Mouse (Mus musculus): Measurements from ENCODE around the gene Gtf3c2. TPM values are rescaled to one million over a fixed set of nuclear protein-coding genes. Genes with fewer than 3 reads are reported as not detected.

The Gtf3c2 gene
- polyA plus RNA-seq, 1 experiment from 2014 or later = 78.6 TPM

- WGBS = 78% methylated on average over 8 of the region's 8 CpGs
- Histone ChIP-seq H3K27ac (ENCODE audit: low read depth) (no peak overlapping the region), H3K9me3 (ENCODE audit: low read depth, low read length) (no peaks in the 10 kb centered on the region), H3K36me3 (ENCODE audit: insufficient read depth) (no peaks in the 10 kb centered on the region), H3K4me2 (no peak overlapping the region), H3K27me3 (ENCODE audit: insufficient read depth, low read length) (no peaks in the 10 kb centered on the region), H3K4me3 (ENCODE audit: low read depth, low read length) (no peak overlapping the region), H3K9ac (no peak overlapping the region), H3K4me1 (ENCODE audit: insufficient read depth) (no peaks in the 10 kb centered on the region)
- ATAC-seq (ENCODE audit: insufficient read depth) (no peak), DNase-seq (no peak)
- no peak for TF ChIP-seq CTCF (IDR thresholded peaks at IDR 0.05; ENCODE audit: low read depth)
Measured at GRCm38 (mm10) chr5:31121111-31121510, 58.8 kb downstream of the Gtf3c2 start.

- Histone ChIP-seq H3K27me3 (ENCODE audit: insufficient read depth, low read length) (no peaks in the 10 kb centered on the region), H3K4me1 (ENCODE audit: insufficient read depth) (no peaks in the 10 kb centered on the region), H3K9ac (no peak overlapping the region), H3K36me3 (ENCODE audit: insufficient read depth) (no peaks in the 10 kb centered on the region), H3K9me3 (ENCODE audit: low read depth, low read length) (no peaks in the 10 kb centered on the region), H3K4me2 (no peak overlapping the region), H3K27ac (ENCODE audit: low read depth) (no peak overlapping the region), H3K4me3 (ENCODE audit: low read depth, low read length) (no peak overlapping the region)
- WGBS = 20% methylated on average over 10 of the region's 10 CpGs
- TF ChIP-seq CTCF (IDR thresholded peaks at IDR 0.05; ENCODE audit: low read depth) = no peak
- no peak for ATAC-seq (ENCODE audit: insufficient read depth)
- DNase-seq = no peak
Measured at GRCm38 (mm10) chr5:31116912-31117311, 63.0 kb downstream of the Gtf3c2 start.

- Histone ChIP-seq H3K36me3 (ENCODE audit: insufficient read depth) (no peaks in the 10 kb centered on the region), H3K27ac (ENCODE audit: low read depth) (no peak within 1 kb of the TSS), H3K4me2 (no peak within 1 kb of the TSS), H3K4me1 (ENCODE audit: insufficient read depth) (no peaks in the 10 kb centered on the region), H3K9ac (no peak within 1 kb of the TSS), H3K4me3 (ENCODE audit: low read depth, low read length) (no peak within 1 kb of the TSS), H3K27me3 (ENCODE audit: insufficient read depth, low read length) (no peaks in the 10 kb centered on the region), H3K9me3 (ENCODE audit: low read depth, low read length) (no peaks in the 10 kb centered on the region)
- DNase-seq (no peak), ATAC-seq (ENCODE audit: insufficient read depth) (no peak)
- no peak for TF ChIP-seq CTCF (IDR thresholded peaks at IDR 0.05; ENCODE audit: low read depth)
- 32% methylated on average over 3 of the region's 3 CpGs for WGBS
Measured at GRCm38 (mm10) chr5:31116354-31116753, 63.6 kb downstream of the Gtf3c2 start, which contains the start of gene Trim54. Gene Trim54, plus strand, starts transcription at chr5:31116712.

- Histone ChIP-seq H3K36me3 (ENCODE audit: insufficient read depth) (no peaks in the 10 kb centered on the region), H3K4me3 (ENCODE audit: low read depth, low read length) (no peak overlapping the region), H3K27me3 (ENCODE audit: insufficient read depth, low read length) (no peaks in the 10 kb centered on the region), H3K4me2 (no peak overlapping the region), H3K9me3 (ENCODE audit: low read depth, low read length) (no peaks in the 10 kb centered on the region), H3K4me1 (ENCODE audit: insufficient read depth) (no peaks in the 10 kb centered on the region), H3K27ac (ENCODE audit: low read depth) (no peak overlapping the region), H3K9ac (no peak overlapping the region)
- DNase-seq (peak; percentile 42), ATAC-seq (ENCODE audit: insufficient read depth) (no peak)
- TF ChIP-seq CTCF (IDR thresholded peaks at IDR 0.05; ENCODE audit: low read depth) = peak; percentile 50
- WGBS = 30% methylated on average over 7 of the region's 7 CpGs
Measured at GRCm38 (mm10) chr5:31110781-31111180, 69.2 kb downstream of the Gtf3c2 start.

- H3K4me1 ChIP-seq (ENCODE audit: insufficient read depth) = no peaks in the 10 kb centered on the region
- H3K9me3 ChIP-seq (ENCODE audit: low read depth, low read length) = no peaks in the 10 kb centered on the region
- no peak within 1 kb of the TSS for H3K4me2 ChIP-seq
- no peak within 1 kb of the TSS for H3K27ac ChIP-seq (ENCODE audit: low read depth)
- H3K4me3 ChIP-seq (ENCODE audit: low read depth, low read length) = no peak within 1 kb of the TSS
- no peak within 1 kb of the TSS for H3K9ac ChIP-seq
- DNase-seq (no peak), ATAC-seq (ENCODE audit: insufficient read depth) (no peak)
- H3K27me3 ChIP-seq (ENCODE audit: insufficient read depth, low read length) = no peaks in the 10 kb centered on the region
- H3K36me3 ChIP-seq (ENCODE audit: insufficient read depth) = no peaks in the 10 kb centered on the region
- 88% methylated on average over 18 of the region's 18 CpGs for whole genome bisulfite sequencing
- TF ChIP-seq CTCF (IDR thresholded peaks at IDR 0.05; ENCODE audit: low read depth) = no peak
Measured at GRCm38 (mm10) chr5:31108000-31108490, 71.9 kb downstream of the Gtf3c2 start, which contains the start of gene Slc30a3. Gene Slc30a3, minus strand, starts transcription at chr5:31108237.

Other genes with a start within 250 kb of the Gtf3c2 start
- 2.3 and 2.6 TPM in 2 replicates for gene Cgref1, start 234.6 kb downstream of the Gtf3c2 start, polyA plus RNA-seq (2014; fragmentation: Nextera tagmentation; extraction: Ambion mirVana)
- gene Preb, start 219.8 kb downstream of the Gtf3c2 start, polyA plus RNA-seq (2014; fragmentation: Nextera tagmentation; extraction: Ambion mirVana) = 79.8 and 99.6 TPM in 2 replicates
- 0.16 and 0.25 TPM in 2 replicates for gene Tcf23, start 211.5 kb downstream of the Gtf3c2 start, polyA plus RNA-seq (2014; fragmentation: Nextera tagmentation; extraction: Ambion mirVana)
- 148 and 159 TPM in 2 replicates for gene Atraid, start 131.8 kb downstream of the Gtf3c2 start, polyA plus RNA-seq (2014; fragmentation: Nextera tagmentation; extraction: Ambion mirVana)
- 7.2 and 8.0 TPM in 2 replicates for gene Slc5a6, start 131.2 kb downstream of the Gtf3c2 start, polyA plus RNA-seq (2014; fragmentation: Nextera tagmentation; extraction: Ambion mirVana)
- 38.0 and 43.4 TPM in 2 replicates for gene Cad, start 125.4 kb downstream of the Gtf3c2 start, polyA plus RNA-seq (2014; fragmentation: Nextera tagmentation; extraction: Ambion mirVana)
- not detected in 2 replicates for gene Dnajc5g, start 73.9 kb downstream of the Gtf3c2 start, polyA plus RNA-seq (2014; fragmentation: Nextera tagmentation; extraction: Ambion mirVana)
- 0.38 TPM in 1 of 2 replicates, not detected in the other for gene Slc30a3, start 71.9 kb downstream of the Gtf3c2 start, polyA plus RNA-seq (2014; fragmentation: Nextera tagmentation; extraction: Ambion mirVana)
- 0.30 TPM in 1 of 2 replicates, not detected in the other for gene Trim54, start 63.4 kb downstream of the Gtf3c2 start, polyA plus RNA-seq (2014; fragmentation: Nextera tagmentation; extraction: Ambion mirVana)
- not detected in 2 replicates for gene Ucn, start 41.3 kb downstream of the Gtf3c2 start, polyA plus RNA-seq (2014; fragmentation: Nextera tagmentation; extraction: Ambion mirVana)
- gene Mpv17, start 25.9 kb downstream of the Gtf3c2 start, polyA plus RNA-seq (2014; fragmentation: Nextera tagmentation; extraction: Ambion mirVana) = 55.3 and 58.3 TPM in 2 replicates
- gene Gm29609, start 233 bp downstream of the Gtf3c2 start, polyA plus RNA-seq (2014; fragmentation: Nextera tagmentation; extraction: Ambion mirVana) = 0.68 and 0.92 TPM in 2 replicates
- gene Snx17, start 13.1 kb upstream of the Gtf3c2 start, polyA plus RNA-seq (2014; fragmentation: Nextera tagmentation; extraction: Ambion mirVana) = 130 and 131 TPM in 2 replicates
- gene Eif2b4, start 13.3 kb upstream of the Gtf3c2 start, polyA plus RNA-seq (2014; fragmentation: Nextera tagmentation; extraction: Ambion mirVana) = 64.2 and 70.6 TPM in 2 replicates
- gene Zfp513, start 22.2 kb upstream of the Gtf3c2 start, polyA plus RNA-seq (2014; fragmentation: Nextera tagmentation; extraction: Ambion mirVana) = 5.4 and 7.1 TPM in 2 replicates
- gene Ppm1g, start 40.5 kb upstream of the Gtf3c2 start, polyA plus RNA-seq (2014; fragmentation: Nextera tagmentation; extraction: Ambion mirVana) = 144 and 148 TPM in 2 replicates
- 158 and 165 TPM in 2 replicates for gene Nrbp1, start 60.7 kb upstream of the Gtf3c2 start, polyA plus RNA-seq (2014; fragmentation: Nextera tagmentation; extraction: Ambion mirVana)
- gene Gm9970, start 61.1 kb upstream of the Gtf3c2 start, polyA plus RNA-seq (2014; fragmentation: Nextera tagmentation; extraction: Ambion mirVana) = 0.37 and 0.38 TPM in 2 replicates
- 31.1 and 32.0 TPM in 2 replicates for gene Krtcap3, start 71.5 kb upstream of the Gtf3c2 start, polyA plus RNA-seq (2014; fragmentation: Nextera tagmentation; extraction: Ambion mirVana)
- gene Ift172, start 111.0 kb upstream of the Gtf3c2 start, polyA plus RNA-seq (2014; fragmentation: Nextera tagmentation; extraction: Ambion mirVana) = 32.3 and 36.4 TPM in 2 replicates
- 58.5 and 68.6 TPM in 2 replicates for gene Fndc4, start 115.9 kb upstream of the Gtf3c2 start, polyA plus RNA-seq (2014; fragmentation: Nextera tagmentation; extraction: Ambion mirVana)
- gene Gckr, start 117.3 kb upstream of the Gtf3c2 start, polyA plus RNA-seq (2014; fragmentation: Nextera tagmentation; extraction: Ambion mirVana) = 0.34 TPM in 1 of 2 replicates, not detected in the other